Mouse (Mus musculus): ENCODE measurements around the gene Tmem25.

Tmem25 gene

GRCm38 (mm10) chr9:44799102-44799957, at the start of gene Tmem25:
TSS of gene Tmem25 (minus strand) at chr9:44799307.
- DNase-seq (ENCODE audit: low read depth in 2 of 2, low spot score in 2 of 2): peak; percentile 11 to 37

GRCm38 (mm10) chr9:44847446-44847845, 48.3 kb upstream of the Tmem25 start:
- DNase-seq (ENCODE audit: low read depth in 2 of 2, low spot score in 2 of 2): no peak

GRCm38 (mm10) chr9:44841241-44841640, 42.1 kb upstream of the Tmem25 start:
- DNase-seq (ENCODE audit: low read depth in 2 of 2, low spot score in 2 of 2): peak; percentile 28 to 52

GRCm38 (mm10) chr9:44836439-44836838, 37.3 kb upstream of the Tmem25 start:
- DNase-seq (ENCODE audit: low read depth in 2 of 2, low spot score in 2 of 2): peak; percentile 68 to 78

- DNase-seq (ENCODE audit: low read depth in 2 of 2, low spot score in 2 of 2): no peak
Observed at GRCm38 (mm10) chr9:44832356-44832755, 33.2 kb upstream of the Tmem25 start.

- DNase-seq (ENCODE audit: low read depth in 2 of 2, low spot score in 2 of 2): no peak
Observed at GRCm38 (mm10) chr9:44830506-44830905, 31.4 kb upstream of the Tmem25 start.

- no peak for DNase-seq (ENCODE audit: low read depth in 2 of 2, low spot score in 2 of 2)
Observed at GRCm38 (mm10) chr9:44828944-44829343, 29.8 kb upstream of the Tmem25 start.

GRCm38 (mm10) chr9:44826660-44827059, 27.6 kb upstream of the Tmem25 start:
- no peak for DNase-seq (ENCODE audit: low read depth in 2 of 2, low spot score in 2 of 2)

GRCm38 (mm10) chr9:44819920-44820827, 21.1 kb upstream of the Tmem25 start:
- no peak for DNase-seq (ENCODE audit: low read depth in 2 of 2, low spot score in 2 of 2)

GRCm38 (mm10) chr9:44817522-44817921, 18.4 kb upstream of the Tmem25 start:
- no peak for DNase-seq (ENCODE audit: low read depth in 2 of 2, low spot score in 2 of 2)

GRCm38 (mm10) chr9:44814179-44814578, 15.1 kb upstream of the Tmem25 start:
- DNase-seq (ENCODE audit: low read depth in 2 of 2, low spot score in 2 of 2): no peak

GRCm38 (mm10) chr9:44810316-44810715, 11.2 kb upstream of the Tmem25 start:
- no peak for DNase-seq (ENCODE audit: low read depth in 2 of 2, low spot score in 2 of 2)

- DNase-seq (ENCODE audit: low read depth in 2 of 2, low spot score in 2 of 2): no peak
Observed at GRCm38 (mm10) chr9:44807778-44808177, 8.7 kb upstream of the Tmem25 start.

GRCm38 (mm10) chr9:44807141-44807540, 8.0 kb upstream of the Tmem25 start:
- no peak for DNase-seq (ENCODE audit: low read depth in 2 of 2, low spot score in 2 of 2)

- no peak for DNase-seq (ENCODE audit: low read depth in 2 of 2, low spot score in 2 of 2)
Observed at GRCm38 (mm10) chr9:44805536-44805935, 6.4 kb upstream of the Tmem25 start.

- no peak for DNase-seq (ENCODE audit: low read depth in 2 of 2, low spot score in 2 of 2)
Observed at GRCm38 (mm10) chr9:44804678-44805077, 5.6 kb upstream of the Tmem25 start.

- no peak for DNase-seq (ENCODE audit: low read depth in 2 of 2, low spot score in 2 of 2)
Observed at GRCm38 (mm10) chr9:44802808-44803450, 3.8 kb upstream of the Tmem25 start, which contains the start of gene Ttc36. TSS of gene Ttc36 (minus strand) at chr9:44803072.

- DNase-seq (ENCODE audit: low read depth in 2 of 2, low spot score in 2 of 2): no peak
Observed at GRCm38 (mm10) chr9:44801669-44802068, 2.6 kb upstream of the Tmem25 start.

GRCm38 (mm10) chr9:44799958-44800324, 834 bp upstream of the Tmem25 start:
- no peak for DNase-seq (ENCODE audit: low read depth in 2 of 2, low spot score in 2 of 2)

GRCm38 (mm10) chr9:44798298-44798697, 809 bp downstream of the Tmem25 start:
- DNase-seq (ENCODE audit: low read depth in 2 of 2, low spot score in 2 of 2): no peak

GRCm38 (mm10) chr9:44792842-44793241, 6.3 kb downstream of the Tmem25 start:
- DNase-seq (ENCODE audit: low read depth in 2 of 2, low spot score in 2 of 2): no peak

Data from CD8-positive naive resting alpha-beta T cell, adult 2 months (primary cell).